Mouse (Mus musculus) ES-Bruce4 (cell line): ENCODE measurements around the gene Dhrs13. TPM values are rescaled to one million over a fixed set of nuclear protein-coding genes. Genes with fewer than 3 reads are reported as not detected.

ENCODE experiments used
- H3K27ac ChIP-seq: 2 replicates; pipeline ENCODE4 v1.5.1; 2012; ENCODE audit warnings: low read length, inconsistent platforms; ENCODE audit not compliant: insufficient read depth
- H3K27me3 ChIP-seq: 2 replicates; pipeline ENCODE4 v1.6.1; 2012; ENCODE audit warnings: mild to moderate bottlenecking, low read length, inconsistent platforms; ENCODE audit not compliant: control insufficient read depth, poor library complexity, insufficient read depth, severe bottlenecking
- H3K36me3 ChIP-seq: 2 replicates; pipeline ENCODE4 v1.6.1; 2012; ENCODE audit warnings: inconsistent platforms, mild to moderate bottlenecking, low read length, moderate library complexity; ENCODE audit not compliant: control insufficient read depth, poor library complexity, insufficient read depth, severe bottlenecking
- H3K4me1 ChIP-seq: one replicate; pipeline ENCODE4 v1.8.1; 2011; ENCODE audit warnings: low read length; ENCODE audit not compliant: control insufficient read depth, insufficient read depth
- H3K4me3 ChIP-seq: 2 replicates; pipeline ENCODE4 v1.5.1; 2011; ENCODE audit warnings: low read depth, mild to moderate bottlenecking, low read length
- H3K9ac ChIP-seq: 2 replicates; pipeline ENCODE4 v1.6.1; 2012; ENCODE audit warnings: low read depth, mild to moderate bottlenecking, inconsistent platforms; ENCODE audit not compliant: poor library complexity, severe bottlenecking
- H3K9me3 ChIP-seq: replicated peaks from 2 replicates; pipeline ENCODE4 v1.6.1; 2012; ENCODE audit warnings: mild to moderate bottlenecking, low read length, inconsistent platforms; ENCODE audit not compliant: control insufficient read depth, poor library complexity, insufficient read depth, severe bottlenecking
- CTCF ChIP-seq: IDR thresholded peaks from one replicate; pipeline ENCODE4 v1.8.1; 2011; ENCODE audit warnings: low read depth, low read length
- EP300 ChIP-seq: IDR thresholded peaks from 2 replicates; pipeline ENCODE4 v1.6.1; 2011; ENCODE audit warnings: low read depth, low read length; ENCODE audit not compliant: insufficient read depth
- POLR2A ChIP-seq: IDR thresholded peaks from one replicate; pipeline ENCODE4 v1.8.1; 2011; ENCODE audit warnings: low read length; ENCODE audit not compliant: insufficient read depth
- polyA plus RNA-seq: library from polyadenylated mRNA; stranded (reverse); fragments of >200 nt; gene quantifications from 2 replicates; pipeline ENCODE4 v1.2.4, GENCODE M21; 2011; ENCODE audit warnings: low read depth; ENCODE audit not compliant: missing spikeins, insufficient read depth, insufficient read length

Gene Dhrs13
- polyA plus RNA-seq, 1 experiment, result 8.7 TPM

- H3K4me3 ChIP-seq, result no peak overlapping the region
- no peaks in the 10 kb centered on the region for H3K9me3 ChIP-seq
- no peaks in the 10 kb centered on the region for H3K27me3 ChIP-seq
- TF ChIP-seq POLR2A (no peak), EP300 (no peak), CTCF (no peak)
- H3K27ac ChIP-seq, result no peak overlapping the region
- H3K4me1 ChIP-seq, result no peaks in the 10 kb centered on the region
- no peak overlapping the region for H3K9ac ChIP-seq
- peaks cover 23% of the 10 kb centered on the region for H3K36me3 ChIP-seq
Measured at GRCm38 (mm10) chr11:78029240-78029639, 2.8 kb upstream of the Dhrs13 start.

GRCm38 (mm10) chr11:78030600-78030999, 1.5 kb upstream of the Dhrs13 start:
- TF ChIP-seq EP300, result no peak
- H3K27ac ChIP-seq, result no peak overlapping the region
- no peaks in the 10 kb centered on the region for H3K9me3 ChIP-seq
- H3K36me3 ChIP-seq, result peaks cover 11% of the 10 kb centered on the region
- no peaks in the 10 kb centered on the region for H3K27me3 ChIP-seq
- H3K4me3 ChIP-seq, result no peak overlapping the region
- no peaks in the 10 kb centered on the region for H3K4me1 ChIP-seq
- no peak overlapping the region for H3K9ac ChIP-seq

- H3K9ac ChIP-seq, result no peak overlapping the region
- no peaks in the 10 kb centered on the region for H3K27me3 ChIP-seq
- no peak overlapping the region for H3K27ac ChIP-seq
- no peak for TF ChIP-seq CTCF
- no peak for TF ChIP-seq EP300
- H3K36me3 ChIP-seq, result peaks cover 4% of the 10 kb centered on the region
- H3K4me1 ChIP-seq, result no peaks in the 10 kb centered on the region
- no peaks in the 10 kb centered on the region for H3K9me3 ChIP-seq
- peak overlapping the region; percentile 26 for H3K4me3 ChIP-seq
Measured at GRCm38 (mm10) chr11:78031389-78031788, 691 bp upstream of the Dhrs13 start.

DNA sequence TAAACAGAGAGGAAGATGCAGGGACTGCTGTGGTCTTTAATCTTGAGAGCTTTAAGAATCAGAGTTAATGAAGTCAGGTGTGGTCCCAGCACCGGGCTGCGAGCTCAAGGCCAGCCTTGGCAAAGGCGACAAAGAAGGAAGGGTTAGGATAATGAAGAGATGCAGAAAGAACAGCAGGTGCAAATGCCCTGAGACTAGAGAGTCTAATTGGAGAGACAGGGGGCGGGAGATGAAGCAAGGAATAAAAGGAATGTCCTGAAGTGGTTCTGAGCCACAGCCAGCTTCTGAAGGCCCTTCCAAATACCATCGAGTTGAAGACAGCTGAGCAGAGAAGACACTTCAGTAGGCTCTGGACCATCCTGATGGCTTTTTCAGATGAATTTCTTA, 722 bp downstream of the Dhrs13 start:
- Histone ChIP-seq H3K4me3 (peak overlapping the region; percentile 83), H3K9ac (peak overlapping the region; percentile 90), H3K9me3 (no peaks in the 10 kb centered on the region), H3K4me1 (no peaks in the 10 kb centered on the region), H3K27me3 (no peaks in the 10 kb centered on the region), H3K36me3 (no peaks in the 10 kb centered on the region; the same call in 1 of the 2 replicates), H3K27ac (no peak overlapping the region)
- TF ChIP-seq CTCF (no peak), EP300 (no peak), POLR2A (no peak)

GRCm38 (mm10) chr11:78033931-78034617, 2.0 kb downstream of the Dhrs13 start:
- TF ChIP-seq EP300, result no peak
- TF ChIP-seq CTCF, result no peak
- TF ChIP-seq POLR2A, result no peak
- Histone ChIP-seq H3K9ac (no peak overlapping the region), H3K36me3 (no peaks in the 10 kb centered on the region; the same call in 1 of the 2 replicates), H3K27ac (no peak overlapping the region), H3K4me3 (no peak overlapping the region), H3K9me3 (no peaks in the 10 kb centered on the region), H3K4me1 (no peaks in the 10 kb centered on the region), H3K27me3 (no peaks in the 10 kb centered on the region)

- H3K36me3 ChIP-seq, result no peaks in the 10 kb centered on the region; the same call in 1 of the 2 replicates
- H3K9ac ChIP-seq, result no peak overlapping the region
- H3K9me3 ChIP-seq, result no peaks in the 10 kb centered on the region
- no peak overlapping the region for H3K4me3 ChIP-seq
- H3K27ac ChIP-seq, result no peak overlapping the region
- no peaks in the 10 kb centered on the region for H3K27me3 ChIP-seq
- TF ChIP-seq EP300 (no peak), CTCF (no peak), POLR2A (no peak)
- H3K4me1 ChIP-seq, result no peaks in the 10 kb centered on the region
Measured at GRCm38 (mm10) chr11:78036791-78037190, 4.7 kb downstream of the Dhrs13 start.
